Mouse (Mus musculus) MEL (cell line): ENCODE results near the gene Gins1. TPM values are rescaled to one million over a fixed set of nuclear protein-coding genes. Genes with fewer than 3 reads are reported as not detected.

Source experiments
- DNase-seq: peaks from one replicate; pipeline ENCODE4 v3.0.0; 2011; ENCODE audit warnings: low read depth, low spot score
- H3K27ac ChIP-seq: 2 replicates; pipeline ENCODE4 v1.5.1; 2012; ENCODE audit warnings: low read depth, mild to moderate bottlenecking, control low read depth, low read length, moderate library complexity; ENCODE audit not compliant: control insufficient read depth
- H3K27me3 ChIP-seq, 2 experiments: fragments of 150-350 bp in 1 of 2; sonication (generic) in 1 of 2; 2 replicates each; pipeline ENCODE4 v1.6.1; 2012; ENCODE audit warnings: low read length in 2 of 2, mild to moderate bottlenecking in 2 of 2, improper control_type of control experiment in 1 of 2, moderate library complexity in 1 of 2; ENCODE audit not compliant: insufficient read depth in 2 of 2, control insufficient read depth in 1 of 2
- H3K36me3 ChIP-seq, 2 experiments: 2 replicates each; pipeline ENCODE4 v1.6.1; 2012 to 2014; ENCODE audit warnings: low read length in 2 of 2, improper control_type of control experiment in 1 of 2, inconsistent platforms in 1 of 2, mild to moderate bottlenecking in 1 of 2; ENCODE audit not compliant: insufficient read depth in 2 of 2, control insufficient read depth in 1 of 2
- H3K4me1 ChIP-seq, 2 experiments: fragments of 150-350 bp in 1 of 2; sonication (generic) in 1 of 2; 2 replicates each; pipeline ENCODE4 v1.6.1; 2012; ENCODE audit warnings: low read length in 2 of 2, improper control_type of control experiment in 1 of 2, mild to moderate bottlenecking in 1 of 2; ENCODE audit not compliant: insufficient read depth in 2 of 2, control insufficient read depth in 1 of 2
- H3K4me3 ChIP-seq, 2 experiments: fragments of 150-350 bp in 1 of 2; sonication (generic) in 1 of 2; 2 replicates each; pipeline ENCODE4 v1.5.1; 2012; ENCODE audit warnings: low read depth in 2 of 2, low read length in 2 of 2, mild to moderate bottlenecking in 2 of 2, moderate library complexity in 2 of 2, control low read depth in 1 of 2, improper control_type of control experiment in 1 of 2; ENCODE audit not compliant: control insufficient read depth in 1 of 2, insufficient read depth in 1 of 2
- H3K79me2 ChIP-seq: 2 replicates; pipeline ENCODE4 v1.6.1; 2012; ENCODE audit warnings: mild to moderate bottlenecking, low read length, moderate library complexity; ENCODE audit not compliant: control insufficient read depth, poor library complexity, insufficient read depth
- H3K9ac ChIP-seq: 2 replicates; pipeline ENCODE4 v1.6.1; 2012; ENCODE audit warnings: low read depth, mild to moderate bottlenecking, control low read depth, low read length, moderate library complexity; ENCODE audit not compliant: control insufficient read depth, poor library complexity, severe bottlenecking
- H3K9me3 ChIP-seq: fragments of 150-350 bp; sonication (generic); replicated peaks from 2 replicates; pipeline ENCODE4 v1.6.1; 2012; ENCODE audit warnings: mild to moderate bottlenecking, low read length, improper control_type of control experiment, moderate library complexity; ENCODE audit not compliant: insufficient read depth
- CHD2 ChIP-seq: IDR thresholded peaks from 2 replicates; pipeline ENCODE4 v1.6.1; 2011; ENCODE audit warnings: low read length, improper control_type of control experiment
- CTCF ChIP-seq, 3 experiments: IDR thresholded peaks in 2 of 3; conservative IDR thresholded peaks in 1 of 3; 2 replicates each; pipeline ENCODE4 v1.5.1; 2011 to 2012; ENCODE audit warnings: low read length in 3 of 3, low read depth in 2 of 3, mild to moderate bottlenecking in 2 of 3, improper control_type of control experiment in 1 of 3, inconsistent platforms in 1 of 3, mixed read lengths in 1 of 3, moderate library complexity in 1 of 3; ENCODE audit not compliant: control insufficient read depth in 1 of 3, insufficient read depth in 1 of 3, poor library complexity in 1 of 3, severe bottlenecking in 1 of 3
- ELF1 ChIP-seq: IDR thresholded peaks from 2 replicates; pipeline ENCODE4 v1.6.1; 2014; ENCODE audit warnings: low read depth, mild to moderate bottlenecking, inconsistent platforms, low read length, improper control_type of control experiment, moderate library complexity
- EP300 ChIP-seq, 2 experiments: IDR thresholded peaks; 2 replicates each; pipeline ENCODE4 v1.6.1; 2011; ENCODE audit warnings: improper control_type of control experiment in 2 of 2, low read length in 2 of 2, low read depth in 1 of 2, mild to moderate bottlenecking in 1 of 2
- GABPA ChIP-seq: IDR thresholded peaks from 2 replicates; pipeline ENCODE4 v1.6.1; 2012; ENCODE audit warnings: low read depth, mild to moderate bottlenecking, inconsistent platforms, low read length, improper control_type of control experiment, moderate library complexity
- GATA1 ChIP-seq: IDR thresholded peaks from 2 replicates; pipeline ENCODE4 v1.6.1; 2011; ENCODE audit warnings: low read depth, low read length, improper control_type of control experiment
- HCFC1 ChIP-seq: IDR thresholded peaks from 2 replicates; pipeline ENCODE4 v1.6.1; 2012; ENCODE audit warnings: low read depth, mild to moderate bottlenecking, inconsistent platforms, low read length, improper control_type of control experiment, moderate library complexity
- MAX ChIP-seq: IDR thresholded peaks from 2 replicates; pipeline ENCODE4 v1.6.1; 2011; ENCODE audit warnings: low read length, improper control_type of control experiment
- MEF2A ChIP-seq: IDR thresholded peaks from 2 replicates; pipeline ENCODE4 v1.6.1; 2014; ENCODE audit warnings: low read depth, mild to moderate bottlenecking, inconsistent platforms, low read length, improper control_type of control experiment; ENCODE audit not compliant: poor library complexity, insufficient replicate concordance, severe bottlenecking; ENCODE audit errors: extremely low read depth
- MXI1 ChIP-seq: IDR thresholded peaks from 2 replicates; pipeline ENCODE4 v1.6.1; 2011; ENCODE audit warnings: mild to moderate bottlenecking, low read depth, low read length, improper control_type of control experiment
- MYC ChIP-seq: IDR thresholded peaks from 2 replicates; pipeline ENCODE4 v1.6.1; 2011; ENCODE audit warnings: low read depth, mild to moderate bottlenecking, low read length, improper control_type of control experiment, moderate library complexity
- NRF1 ChIP-seq: IDR thresholded peaks from 2 replicates; pipeline ENCODE4 v1.6.1; 2014; ENCODE audit warnings: low read depth, mild to moderate bottlenecking, inconsistent platforms, low read length, improper control_type of control experiment, moderate library complexity; ENCODE audit not compliant: poor library complexity, insufficient read depth, severe bottlenecking
- RAD21 ChIP-seq: IDR thresholded peaks from 2 replicates; pipeline ENCODE4 v1.6.1; 2011; ENCODE audit warnings: mild to moderate bottlenecking, low read depth, low read length, improper control_type of control experiment
- SIN3A ChIP-seq: IDR thresholded peaks from 2 replicates; pipeline ENCODE4 v1.6.1; 2012; ENCODE audit warnings: low read length, improper control_type of control experiment, inconsistent platforms
- SMC3 ChIP-seq: IDR thresholded peaks from 2 replicates; pipeline ENCODE4 v1.6.1; 2011; ENCODE audit warnings: low read depth, low read length, improper control_type of control experiment
- TAL1 ChIP-seq: IDR thresholded peaks from 2 replicates; pipeline ENCODE4 v1.6.1; 2012; ENCODE audit warnings: mild to moderate bottlenecking, inconsistent platforms, low read length, moderate library complexity, mixed read lengths
- TBP ChIP-seq: IDR thresholded peaks from 2 replicates; pipeline ENCODE4 v1.8.0; 2011; ENCODE audit warnings: low read depth, low read length, improper control_type of control experiment
- UBTF ChIP-seq: IDR thresholded peaks from 2 replicates; pipeline ENCODE4 v1.6.1; 2012; ENCODE audit warnings: low read depth, mild to moderate bottlenecking, inconsistent platforms, low read length, improper control_type of control experiment, moderate library complexity, borderline replicate concordance; ENCODE audit not compliant: insufficient read depth
- USF1 ChIP-seq: IDR thresholded peaks from 2 replicates; pipeline ENCODE4 v1.6.1; 2014; ENCODE audit warnings: low read depth, mild to moderate bottlenecking, inconsistent platforms, low read length, improper control_type of control experiment, moderate library complexity
- ZC3H11A ChIP-seq: IDR thresholded peaks from 2 replicates; pipeline ENCODE4 v1.6.1; 2012; ENCODE audit warnings: low read depth, mild to moderate bottlenecking, inconsistent platforms, low read length, improper control_type of control experiment
- ZKSCAN1 ChIP-seq: IDR thresholded peaks from 2 replicates; pipeline ENCODE4 v1.6.1; 2012; ENCODE audit warnings: low read depth, mild to moderate bottlenecking, inconsistent platforms, low read length, improper control_type of control experiment, moderate library complexity
- ZMIZ1 ChIP-seq: IDR thresholded peaks from 2 replicates; pipeline ENCODE4 v1.6.1; 2012; ENCODE audit warnings: low read depth, mild to moderate bottlenecking, inconsistent platforms, low read length, improper control_type of control experiment, moderate library complexity
- polyA plus RNA-seq, 2 experiments: library from polyadenylated mRNA; stranded (reverse) in 1 of 2; unstranded in 1 of 2; fragments of >175 nt in 1 of 2; fragments of >200 nt in 1 of 2; gene quantifications; 2 replicates each; pipeline versions ENCODE4 v1.2.1 to v1.2.4; 2012; ENCODE audit warnings: low replicate concordance in 2 of 2, low read depth in 1 of 2; ENCODE audit not compliant: insufficient read length in 2 of 2, insufficient read depth in 1 of 2, missing spikeins in 1 of 2
- total RNA-seq: library from RNA; depleted of rRNA; stranded (reverse); fragments of 300-350 nt; gene quantifications from 2 replicates; pipeline ENCODE4 v1.2.3, GENCODE M21; 2012

The Gins1 gene
- total and polyA plus RNA-seq, 3 experiments, result 64.8 to 68.7 TPM; not detected in 1

DNA sequence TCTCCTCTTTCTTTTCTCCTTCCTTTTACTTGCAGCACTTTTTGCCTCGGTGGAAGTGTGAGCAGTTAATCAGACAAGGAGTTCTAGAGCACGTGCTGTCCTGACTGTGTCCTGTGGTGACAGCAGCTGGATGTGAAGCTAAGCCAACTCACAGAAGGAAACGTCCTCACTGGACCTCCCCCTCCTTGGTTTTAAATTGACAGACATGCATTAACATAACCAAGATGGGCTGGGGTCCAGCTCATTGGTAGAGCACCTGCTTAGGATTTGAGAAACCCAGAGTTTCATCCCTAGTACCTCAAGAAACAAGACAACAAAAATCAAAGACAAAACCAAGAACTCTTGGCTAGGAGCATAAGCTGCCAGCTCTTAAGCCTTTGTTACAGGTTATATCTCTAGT, 25.6 kb downstream of the Gins1 start:
- no peak for DNase-seq
- H3K27me3 ChIP-seq, result no peaks in the 10 kb centered on the region
- H3K4me1 ChIP-seq, result no peaks in the 10 kb centered on the region
- no peak for TF ChIP-seq GABPA
- TF ChIP-seq ZMIZ1, result no peak
- TF ChIP-seq CTCF (IDR thresholded peaks at IDR 0.05 in 2 of 3, conservative IDR thresholded peaks at IDR 0.05 in 1 of 3; ENCODE audit: control insufficient read depth in 1 of 3, insufficient read depth in 1 of 3, low read depth in 2 of 3, low read length in 3 of 3, poor library complexity in 1 of 3, severe bottlenecking in 1 of 3), result no peak
- TF ChIP-seq ZC3H11A, result no peak
- no peak for TF ChIP-seq RAD21
- TF ChIP-seq GATA1, result no peak
- no peak for TF ChIP-seq MEF2A
- TF ChIP-seq ZKSCAN1, result no peak
- no peak for TF ChIP-seq CHD2
- no peak for TF ChIP-seq HCFC1
- no peak for TF ChIP-seq SIN3A
- peaks cover 0 to 4% of the 10 kb centered on the region in 2 experiments; a peak in 1 of 4 replicates for H3K36me3 ChIP-seq
- no peak overlapping the region for H3K4me3 ChIP-seq
- H3K79me2 ChIP-seq, result no peaks in the 10 kb centered on the region
- H3K9me3 ChIP-seq, result no peaks in the 10 kb centered on the region
- no peak overlapping the region for H3K27ac ChIP-seq
- no peak overlapping the region for H3K9ac ChIP-seq

- no peak overlapping the region for H3K9ac ChIP-seq
- no peak for DNase-seq
These were observed 28.3 kb downstream of the Gins1 start for GRCm38 (mm10) chr2:150933482-150933881.

DNA sequence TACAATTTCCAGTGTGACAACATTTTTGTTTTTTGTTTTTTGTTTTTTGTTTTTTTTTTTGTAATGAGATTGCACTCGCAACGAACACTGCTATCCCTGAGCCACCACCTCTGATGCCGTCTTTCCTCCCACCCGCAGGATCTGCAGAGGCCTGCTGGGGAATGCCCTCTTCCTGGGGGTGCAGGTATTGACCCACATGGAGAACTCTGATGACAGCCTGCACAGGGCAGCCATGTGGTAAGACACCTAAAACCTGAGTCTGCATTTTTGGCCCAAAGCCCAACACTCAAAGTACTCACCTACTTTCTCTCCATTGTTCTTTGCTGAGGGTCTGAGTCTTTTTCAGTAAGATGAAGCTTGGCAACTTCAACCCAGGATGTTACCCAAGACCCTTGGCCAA, 29.5 kb downstream of the Gins1 start:
- no peaks in the 10 kb centered on the region for H3K4me1 ChIP-seq
- TF ChIP-seq GABPA, result no peak
- TF ChIP-seq ZC3H11A, result no peak
- no peak for TF ChIP-seq USF1
- TF ChIP-seq TBP, result no peak
- no peak for TF ChIP-seq TAL1
- TF ChIP-seq NRF1, result no peak
- no peak for TF ChIP-seq ELF1
- no peak for TF ChIP-seq MXI1
- TF ChIP-seq UBTF, result no peak
- TF ChIP-seq CTCF (IDR thresholded peaks at IDR 0.05 in 2 of 3, conservative IDR thresholded peaks at IDR 0.05 in 1 of 3; ENCODE audit: control insufficient read depth in 1 of 3, insufficient read depth in 1 of 3, low read depth in 2 of 3, low read length in 3 of 3, poor library complexity in 1 of 3, severe bottlenecking in 1 of 3), result no peak
- no peak for TF ChIP-seq MYC
- TF ChIP-seq RAD21, result no peak
- no peak for TF ChIP-seq SMC3
- no peak for TF ChIP-seq EP300 (IDR thresholded peaks at IDR 0.05; ENCODE audit: low read depth in 1 of 2, low read length in 2 of 2)
- H3K27ac ChIP-seq, result no peak overlapping the region
- no peaks in the 10 kb centered on the region for H3K9me3 ChIP-seq
- H3K79me2 ChIP-seq, result no peaks in the 10 kb centered on the region
- no peak for DNase-seq
- no peaks in the 10 kb centered on the region for H3K27me3 ChIP-seq
- no peak overlapping the region for H3K4me3 ChIP-seq
- peaks cover 0 to 3% of the 10 kb centered on the region in 2 experiments; a peak in 1 of 4 replicates for H3K36me3 ChIP-seq
- no peak overlapping the region for H3K9ac ChIP-seq

More at GRCm38 (mm10) chr2:150933482-150933881, 28.3 kb downstream of the Gins1 start:
- H3K4me3 ChIP-seq, result no peak overlapping the region
- TF ChIP-seq MAX, result no peak
- TF ChIP-seq, all 39 proteins: peak for 0
- Histone ChIP-seq H3K4me1 (no peaks in the 10 kb centered on the region), H3K36me3 (peaks cover 0 to 3% of the 10 kb centered on the region in 2 experiments; a peak in 1 of 4 replicates), H3K79me2 (no peaks in the 10 kb centered on the region), H3K9me3 (no peaks in the 10 kb centered on the region), H3K27me3 (no peaks in the 10 kb centered on the region), H3K27ac (no peak overlapping the region)
